Mouse (Mus musculus): ENCODE measurements around the gene Gm20605. TPM values are rescaled to one million over a fixed set of nuclear protein-coding genes. Genes with fewer than 3 reads are reported as not detected.

Gm20605 gene
- 2.4 and 2.6 TPM in 2 replicates for polyA plus RNA-seq (2015; fragmentation: Nextera tagmentation; extraction: Ambion mirVana)

GRCm38 (mm10) chr5:137628498-137629305 is at the start of gene Gm20605, which contains the start of the genes Fbxo24 and Lrch4:
Gm20605 (plus strand) TSS chr5:137629175.
Fbxo24 (minus strand) TSS chr5:137629002.
Lrch4 (plus strand) TSS chr5:137629121.
- Histone ChIP-seq H3K27ac (ENCODE audit: low read depth) (peak within 1 kb of the TSS; percentile 99), H3K4me3 (ENCODE audit: low read depth, low read length) (peak within 1 kb of the TSS; percentile 96), H3K4me1 (ENCODE audit: insufficient read depth) (peaks cover 46% of the 10 kb centered on the region), H3K9me3 (ENCODE audit: low read length) (no peaks in the 10 kb centered on the region), H3K36me3 (replicated peaks; ENCODE audit: insufficient read depth, low read length) (peaks cover 7% of the 10 kb centered on the region), H3K4me2 (ENCODE audit: low read depth, low read length) (peak within 1 kb of the TSS; percentile 86), H3K9ac (replicated peaks) (peak within 1 kb of the TSS; percentile 94), H3K27me3 (ENCODE audit: insufficient read depth, low read length) (no peaks in the 10 kb centered on the region)
- DNase-seq (peak; percentile 99), ATAC-seq (peak; percentile 95)
- peak; percentile 34 for TF ChIP-seq CTCF (IDR thresholded peaks at IDR 0.05; ENCODE audit: low read depth)
- peak; percentile 52 for TF ChIP-seq EP300 (IDR thresholded peaks at IDR 0.05; ENCODE audit: low read depth)
- under 1% methylated on average over 45 of the region's 46 CpGs for WGBS (ENCODE audit: insufficient replicate concordance)

GRCm38 (mm10) chr5:137580246-137580645 is 48.7 kb upstream of the Gm20605 start:
- peak; percentile 96 for ATAC-seq

GRCm38 (mm10) chr5:137582702-137583101 is 46.3 kb upstream of the Gm20605 start:
- H3K36me3 ChIP-seq (replicated peaks; ENCODE audit: insufficient read depth, low read length) = peaks cover 42% of the 10 kb centered on the region
- no peak for TF ChIP-seq EP300 (IDR thresholded peaks at IDR 0.05; ENCODE audit: low read depth)
- no peak for TF ChIP-seq CTCF (IDR thresholded peaks at IDR 0.05; ENCODE audit: low read depth)
- ATAC-seq (no peak), DNase-seq (no peak)
- no peaks in the 10 kb centered on the region for H3K27me3 ChIP-seq (ENCODE audit: insufficient read depth, low read length)
- H3K27ac ChIP-seq (ENCODE audit: low read depth) = no peak overlapping the region
- 76% methylated on average over 8 of the region's 8 CpGs for WGBS (ENCODE audit: insufficient replicate concordance)
- no peak overlapping the region for H3K4me3 ChIP-seq (ENCODE audit: low read depth, low read length)
- no peak overlapping the region for H3K9ac ChIP-seq (replicated peaks)
- H3K4me1 ChIP-seq (ENCODE audit: insufficient read depth) = peaks cover 12% of the 10 kb centered on the region
- H3K4me2 ChIP-seq (ENCODE audit: low read depth, low read length) = no peak overlapping the region
- H3K9me3 ChIP-seq (ENCODE audit: low read length) = no peaks in the 10 kb centered on the region

More at GRCm38 (mm10) chr5:137580246-137580645, 48.7 kb upstream of the Gm20605 start:
- H3K9me3 ChIP-seq (ENCODE audit: low read length) = no peaks in the 10 kb centered on the region
- H3K4me3 ChIP-seq (ENCODE audit: low read depth, low read length) = no peak overlapping the region
- peak overlapping the region; percentile 90 for H3K27ac ChIP-seq (ENCODE audit: low read depth)
- H3K36me3 ChIP-seq (replicated peaks; ENCODE audit: insufficient read depth, low read length) = peaks cover 42% of the 10 kb centered on the region
- no peak for TF ChIP-seq CTCF (IDR thresholded peaks at IDR 0.05; ENCODE audit: low read depth)
- no peak for TF ChIP-seq EP300 (IDR thresholded peaks at IDR 0.05; ENCODE audit: low read depth)
- 37% methylated on average over 6 of the region's 6 CpGs for WGBS (ENCODE audit: insufficient replicate concordance)
- H3K4me1 ChIP-seq (ENCODE audit: insufficient read depth) = peaks cover 12% of the 10 kb centered on the region
- no peaks in the 10 kb centered on the region for H3K27me3 ChIP-seq (ENCODE audit: insufficient read depth, low read length)
- no peak overlapping the region for H3K9ac ChIP-seq (replicated peaks)
- peak; percentile 51 for DNase-seq
- H3K4me2 ChIP-seq (ENCODE audit: low read depth, low read length) = no peak overlapping the region

- Histone ChIP-seq H3K4me3 (ENCODE audit: low read depth, low read length) (no peak overlapping the region), H3K27ac (ENCODE audit: low read depth) (no peak overlapping the region), H3K9ac (replicated peaks) (no peak overlapping the region), H3K36me3 (replicated peaks; ENCODE audit: insufficient read depth, low read length) (peaks cover 34% of the 10 kb centered on the region), H3K27me3 (ENCODE audit: insufficient read depth, low read length) (no peaks in the 10 kb centered on the region), H3K9me3 (ENCODE audit: low read length) (no peaks in the 10 kb centered on the region), H3K4me2 (ENCODE audit: low read depth, low read length) (peak overlapping the region; percentile 50), H3K4me1 (ENCODE audit: insufficient read depth) (peaks cover 12% of the 10 kb centered on the region)
- TF ChIP-seq CTCF (IDR thresholded peaks at IDR 0.05; ENCODE audit: low read depth) (no peak), EP300 (IDR thresholded peaks at IDR 0.05; ENCODE audit: low read depth) (no peak)
- no peak for DNase-seq
- no peak for ATAC-seq
- WGBS (ENCODE audit: insufficient replicate concordance) = 37% methylated on average over 27 of the region's 27 CpGs
Measured at GRCm38 (mm10) chr5:137583670-137584169, 45.3 kb upstream of the Gm20605 start.

GRCm38 (mm10) chr5:137584976-137585375 is 44.0 kb upstream of the Gm20605 start:
- TF ChIP-seq EP300 (IDR thresholded peaks at IDR 0.05; ENCODE audit: low read depth) (no peak), CTCF (IDR thresholded peaks at IDR 0.05; ENCODE audit: low read depth) (peak; percentile 69)
- peaks cover 26% of the 10 kb centered on the region for H3K36me3 ChIP-seq (replicated peaks; ENCODE audit: insufficient read depth, low read length)
- no peak overlapping the region for H3K27ac ChIP-seq (ENCODE audit: low read depth)
- no peaks in the 10 kb centered on the region for H3K27me3 ChIP-seq (ENCODE audit: insufficient read depth, low read length)
- DNase-seq (peak; percentile 69), ATAC-seq (no peak)
- H3K4me3 ChIP-seq (ENCODE audit: low read depth, low read length) = no peak overlapping the region
- H3K4me1 ChIP-seq (ENCODE audit: insufficient read depth) = peaks cover under 1% of the 10 kb centered on the region
- H3K9me3 ChIP-seq (ENCODE audit: low read length) = no peaks in the 10 kb centered on the region
- H3K9ac ChIP-seq (replicated peaks) = no peak overlapping the region
- WGBS (ENCODE audit: insufficient replicate concordance) = 27% methylated on average over 8 of the region's 8 CpGs
- H3K4me2 ChIP-seq (ENCODE audit: low read depth, low read length) = no peak overlapping the region

- no peak overlapping the region for H3K4me3 ChIP-seq (ENCODE audit: low read depth, low read length)
- H3K4me1 ChIP-seq (ENCODE audit: insufficient read depth) = no peaks in the 10 kb centered on the region
- H3K36me3 ChIP-seq (replicated peaks; ENCODE audit: insufficient read depth, low read length) = 0 out of 2 replicates have a peak, but pooled peaks cover 5% of the 10 kb centered on the region
- H3K9ac ChIP-seq (replicated peaks) = no peak overlapping the region
- TF ChIP-seq EP300 (IDR thresholded peaks at IDR 0.05; ENCODE audit: low read depth) (no peak), CTCF (IDR thresholded peaks at IDR 0.05; ENCODE audit: low read depth) (no peak)
- no peaks in the 10 kb centered on the region for H3K27me3 ChIP-seq (ENCODE audit: insufficient read depth, low read length)
- H3K9me3 ChIP-seq (ENCODE audit: low read length) = no peaks in the 10 kb centered on the region
- ATAC-seq (no peak), DNase-seq (no peak)
- WGBS (ENCODE audit: insufficient replicate concordance) = 77% methylated on average over 5 of the region's 5 CpGs
- H3K27ac ChIP-seq (ENCODE audit: low read depth) = no peak overlapping the region
- H3K4me2 ChIP-seq (ENCODE audit: low read depth, low read length) = no peak overlapping the region
Measured at GRCm38 (mm10) chr5:137590507-137590906, 38.5 kb upstream of the Gm20605 start.

Data from liver, postnatal 0 days (tissue).